Mouse (Mus musculus) liver, embryonic 11.5 days (tissue): Measurements from ENCODE around the gene Xrn2. TPM values are rescaled to one million over a fixed set of nuclear protein-coding genes. Genes with fewer than 3 reads are reported as not detected.

Source experiments
- ATAC-seq: fragments of 200-750 bp; cut with Nextera tagmentation; replicated peaks from 2 replicates; pipeline ENCODE4 v1.8.0; 2017; ENCODE audit warnings: moderate number of reproducible peaks, mild to moderate bottlenecking, moderate TSS enrichment, moderate library complexity; ENCODE audit not compliant: low FRiP score
- DNase-seq: peaks from one replicate; pipeline ENCODE4 v3.0.0-alpha.2; 2017; ENCODE audit warnings: low spot score
- H3K27ac ChIP-seq: fragments of 300-500 bp; sonication (generic); 2 replicates; pipeline ENCODE4 v1.5.1; 2014; ENCODE audit warnings: mild to moderate bottlenecking, low read depth, low read length, control low read depth
- H3K27me3 ChIP-seq: fragments of 300-500 bp; sonication (generic); replicated peaks from 2 replicates; pipeline ENCODE4 v1.6.1; 2014; ENCODE audit warnings: low read length, mixed read lengths; ENCODE audit not compliant: control insufficient read depth, insufficient read depth
- H3K36me3 ChIP-seq: fragments of 300-500 bp; sonication (generic); 2 replicates; pipeline ENCODE4 v1.6.1; 2014; ENCODE audit warnings: mild to moderate bottlenecking, low read length, moderate library complexity, mixed read lengths; ENCODE audit not compliant: control insufficient read depth, insufficient read depth
- H3K4me1 ChIP-seq: fragments of 300-500 bp; sonication (generic); replicated peaks from 2 replicates; pipeline ENCODE4 v1.6.1; 2014; ENCODE audit warnings: low read length, mixed read lengths; ENCODE audit not compliant: control insufficient read depth, insufficient read depth
- H3K4me2 ChIP-seq: fragments of 300-500 bp; sonication (generic); 2 replicates; pipeline ENCODE4 v1.6.1; 2014; ENCODE audit warnings: mild to moderate bottlenecking, control low read depth, moderate library complexity
- H3K4me3 ChIP-seq: fragments of 300-500 bp; sonication (generic); 2 replicates; pipeline ENCODE4 v1.5.1; 2014; ENCODE audit warnings: low read depth, low read length, control low read depth
- H3K9ac ChIP-seq: fragments of 300-500 bp; sonication (generic); 2 replicates; pipeline ENCODE4 v1.6.1; 2014; ENCODE audit warnings: low read depth, low read length, control low read depth
- H3K9me3 ChIP-seq: fragments of 300-500 bp; sonication (generic); 2 replicates; pipeline ENCODE4 v1.6.1; 2016; ENCODE audit warnings: low read length, inconsistent platforms, mixed read lengths; ENCODE audit not compliant: control insufficient read depth
- WGBS: fragments of 180-500 bp; shearing (Covaris S2); extraction: QIAGEN DNeasy Blood & Tissue Kit; methylation state at CpG from one replicate; pipeline ENCODE4 v1.1.7; 2014; 5-methylcytosine and 5-hydroxymethylcytosine counted together
- polyA plus RNA-seq: library from polyadenylated mRNA; unstranded; fragments of >200 nt; fragmentation: Nextera tagmentation; extraction: Ambion mirVana; gene quantifications from 2 replicates; pipeline ENCODE4 v1.2.1, GENCODE M21; 2014

Gene Xrn2
- polyA plus RNA-seq, 1 experiment from 2014 or later = 88.0 TPM

DNA sequence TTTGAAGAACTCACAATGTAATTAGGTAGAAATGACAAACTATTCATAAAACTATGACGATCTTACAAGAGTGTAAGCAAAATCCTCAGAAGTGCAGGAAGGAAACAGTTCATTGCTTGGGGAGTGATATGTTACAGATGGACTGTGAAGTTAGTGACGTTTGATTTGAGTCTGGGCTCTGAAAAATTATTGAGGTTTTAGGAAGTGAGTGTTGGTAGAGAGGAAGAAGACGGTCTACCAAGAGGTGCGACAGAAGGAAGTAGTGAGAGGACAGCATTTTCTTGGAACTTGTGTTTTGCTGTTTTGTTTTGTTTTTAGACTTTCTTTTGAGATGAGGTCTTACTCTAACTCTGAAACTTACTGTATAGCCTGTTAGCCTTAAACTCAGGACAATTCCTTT, 10.8 kb downstream of the Xrn2 start:
- DNase-seq (no peak), ATAC-seq (no peak)
- Histone ChIP-seq H3K4me3 (no peak overlapping the region), H3K9me3 (no peaks in the 10 kb centered on the region), H3K36me3 (peaks cover 3% of the 10 kb centered on the region; the same call in 1 of the 2 replicates), H3K9ac (no peak overlapping the region), H3K4me2 (no peak overlapping the region), H3K27ac (no peak overlapping the region), H3K4me1 (no peaks in the 10 kb centered on the region; the same call in 1 of the 2 replicates), H3K27me3 (no peaks in the 10 kb centered on the region)
- 68% methylated on average over 4 of the region's 4 CpGs for WGBS

DNA sequence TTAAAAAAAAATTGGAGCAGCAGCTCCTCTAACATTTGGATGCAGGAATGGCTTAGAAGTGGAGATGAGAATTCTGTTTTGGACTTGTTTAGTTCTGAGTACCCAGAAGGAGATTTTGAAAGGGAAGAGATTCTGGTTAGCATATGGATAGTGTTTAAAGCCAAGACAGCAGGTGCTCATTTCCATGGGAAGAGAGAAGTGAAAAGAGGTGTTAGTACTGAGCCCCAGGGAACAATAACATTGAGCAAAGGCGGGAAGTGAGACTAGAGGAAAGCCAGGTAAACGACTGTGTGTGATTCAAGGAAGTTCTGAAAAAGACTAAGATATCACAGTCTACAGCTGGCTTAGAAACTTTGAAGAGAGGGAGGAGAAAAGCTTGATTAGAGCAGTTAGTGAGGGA, 20.3 kb downstream of the Xrn2 start:
- ATAC-seq = no peak
- peaks cover 19% of the 10 kb centered on the region for H3K36me3 ChIP-seq
- H3K4me2 ChIP-seq = no peak overlapping the region
- DNase-seq = no peak
- H3K9ac ChIP-seq = no peak overlapping the region
- no peak overlapping the region for H3K4me3 ChIP-seq
- no peaks in the 10 kb centered on the region for H3K9me3 ChIP-seq
- H3K27ac ChIP-seq = no peak overlapping the region
- 76% methylated on average over 2 of the region's 2 CpGs for WGBS
- H3K27me3 ChIP-seq = no peaks in the 10 kb centered on the region
- no peaks in the 10 kb centered on the region for H3K4me1 ChIP-seq

DNA sequence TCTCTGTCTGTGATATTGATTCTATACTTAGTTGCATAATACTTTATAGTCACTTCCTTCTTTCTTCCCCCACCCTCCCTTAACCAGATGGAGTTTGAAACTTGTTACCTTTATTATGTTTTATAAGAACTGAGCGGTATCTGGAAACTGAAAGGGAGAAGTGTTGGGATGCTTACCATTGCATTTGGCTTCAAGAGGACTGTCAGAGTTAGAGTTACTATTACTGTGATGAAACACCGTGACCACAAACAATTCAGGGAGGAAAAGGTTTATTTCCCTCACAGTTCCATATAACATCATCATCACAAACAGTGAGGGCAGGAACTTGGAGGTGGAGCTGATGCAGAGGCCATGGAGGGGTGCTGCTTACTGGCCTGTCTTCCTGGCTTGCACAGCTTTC, 23.1 kb downstream of the Xrn2 start:
- Histone ChIP-seq H3K9me3 (no peaks in the 10 kb centered on the region), H3K9ac (no peak overlapping the region), H3K4me2 (no peak overlapping the region), H3K27ac (no peak overlapping the region), H3K36me3 (peaks cover 17% of the 10 kb centered on the region), H3K4me3 (no peak overlapping the region), H3K4me1 (no peaks in the 10 kb centered on the region), H3K27me3 (no peaks in the 10 kb centered on the region)
- ATAC-seq (no peak), DNase-seq (no peak)
- WGBS = 92% methylated on average over 2 of the region's 2 CpGs

DNA sequence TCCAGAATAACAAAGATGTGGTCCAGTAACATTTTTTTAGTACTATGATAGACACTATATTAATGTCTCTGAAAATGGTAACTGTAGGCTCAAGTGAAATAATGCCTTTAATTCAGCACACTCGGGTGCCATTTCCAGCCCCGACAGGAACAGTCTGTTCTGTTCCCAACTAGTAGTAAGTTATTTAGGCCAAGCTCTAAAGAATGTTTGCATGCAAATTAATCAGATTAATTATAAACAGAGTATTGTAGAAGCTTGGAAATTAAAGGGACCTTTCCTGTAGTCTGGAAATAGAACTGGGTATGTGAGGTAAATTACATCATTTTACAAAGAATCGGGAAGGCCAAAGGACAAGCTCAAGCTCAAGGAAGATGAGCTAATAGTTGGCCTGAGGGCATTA, 34.3 kb downstream of the Xrn2 start:
- Histone ChIP-seq H3K4me3 (no peak overlapping the region), H3K27ac (no peak overlapping the region), H3K9ac (no peak overlapping the region), H3K27me3 (no peaks in the 10 kb centered on the region), H3K4me1 (no peaks in the 10 kb centered on the region), H3K9me3 (no peaks in the 10 kb centered on the region), H3K36me3 (peaks cover 18% of the 10 kb centered on the region), H3K4me2 (no peak overlapping the region)
- 92% methylated on average over 3 of the region's 3 CpGs for WGBS
- no peak for ATAC-seq
- DNase-seq = no peak

DNA sequence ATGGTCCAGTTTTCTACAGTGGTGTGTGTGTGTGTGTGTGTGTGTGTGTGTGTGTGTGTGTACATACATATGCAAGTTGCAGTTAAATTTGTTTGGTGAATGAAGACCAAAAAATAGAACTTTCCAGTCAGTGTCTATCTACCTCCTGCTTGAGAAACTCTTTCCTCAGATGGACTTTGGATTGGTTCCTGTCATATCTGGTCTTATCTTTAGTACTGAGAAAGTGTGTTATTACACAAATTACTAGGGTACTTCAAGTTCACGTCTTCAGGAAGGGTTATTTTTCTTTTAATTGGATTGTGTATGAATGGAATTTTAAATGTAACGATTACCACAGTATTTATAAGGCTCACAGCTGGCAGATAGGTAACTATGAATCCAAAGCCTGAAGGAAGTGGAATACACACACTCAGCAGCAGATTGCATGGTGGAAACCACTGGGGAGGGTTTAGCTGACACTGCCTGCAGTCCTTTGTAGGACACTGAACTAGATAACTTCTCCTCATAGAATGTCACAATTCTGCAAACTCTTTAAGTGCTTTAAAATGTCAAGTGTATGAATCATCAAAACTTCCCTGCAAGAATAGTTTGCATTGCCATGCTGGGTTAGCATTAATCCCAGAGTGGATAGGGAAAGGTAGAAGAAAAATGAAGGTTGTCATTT, 40.6 kb downstream of the Xrn2 start:
- 86% methylated on average over 2 of the region's 2 CpGs for WGBS
- H3K27ac ChIP-seq = no peak overlapping the region
- no peak overlapping the region for H3K4me3 ChIP-seq
- H3K9me3 ChIP-seq = no peaks in the 10 kb centered on the region
- DNase-seq (no peak), ATAC-seq (no peak)
- H3K4me1 ChIP-seq = no peaks in the 10 kb centered on the region
- no peak overlapping the region for H3K4me2 ChIP-seq
- no peaks in the 10 kb centered on the region for H3K27me3 ChIP-seq
- peaks cover 17% of the 10 kb centered on the region; the same call in 1 of the 2 replicates for H3K36me3 ChIP-seq
- no peak overlapping the region for H3K9ac ChIP-seq

DNA sequence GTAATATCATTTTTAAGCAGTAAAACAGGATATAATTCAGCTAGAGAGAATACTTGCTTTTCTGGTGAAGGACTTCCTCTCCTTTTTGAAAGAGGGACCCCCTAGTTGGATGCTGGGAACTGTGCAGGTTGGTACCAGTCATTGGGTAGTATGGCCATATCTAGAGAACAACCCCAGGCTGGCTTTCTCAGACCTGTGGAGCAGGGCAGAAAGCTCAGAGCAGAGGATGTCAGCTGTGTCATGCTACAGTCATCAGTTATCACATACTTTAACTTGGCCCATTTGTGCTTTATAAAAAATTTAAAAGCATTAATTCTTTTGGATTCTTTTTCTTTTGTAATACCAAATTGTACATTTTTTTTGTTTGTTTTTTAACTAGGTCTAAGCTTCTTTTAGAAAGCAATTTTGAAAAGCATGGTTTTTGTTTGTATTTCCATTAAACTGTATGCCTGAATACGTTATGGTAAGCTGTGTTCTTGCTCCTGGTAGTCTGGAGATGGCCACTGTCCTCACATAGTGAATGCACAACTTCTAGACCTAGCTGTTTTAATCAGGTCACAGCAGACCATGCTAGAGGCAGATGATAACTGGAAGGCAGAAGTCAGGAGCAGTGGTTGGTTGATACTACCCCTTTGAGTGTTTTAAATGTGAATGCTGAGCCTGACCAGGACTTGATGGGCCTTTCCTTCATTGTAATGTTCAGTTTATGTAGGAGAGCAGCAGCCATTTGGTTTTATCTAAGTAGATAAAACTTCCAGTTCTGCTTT, 54.9 kb downstream of the Xrn2 start:
- no peaks in the 10 kb centered on the region; the same call in 1 of the 2 replicates for H3K36me3 ChIP-seq
- H3K27ac ChIP-seq = 0 out of 2 replicates have a peak overlapping the region, but pooled peaks have one; percentile 19
- no peak overlapping the region for H3K4me3 ChIP-seq
- peak; percentile 88 for ATAC-seq
- WGBS = 59% methylated on average over 1 of the region's 1 CpGs
- H3K9ac ChIP-seq = no peak overlapping the region
- H3K9me3 ChIP-seq = no peaks in the 10 kb centered on the region
- no peak overlapping the region for H3K4me2 ChIP-seq
- no peaks in the 10 kb centered on the region for H3K27me3 ChIP-seq
- DNase-seq = no peak
- H3K4me1 ChIP-seq = peaks cover 9% of the 10 kb centered on the region

DNA sequence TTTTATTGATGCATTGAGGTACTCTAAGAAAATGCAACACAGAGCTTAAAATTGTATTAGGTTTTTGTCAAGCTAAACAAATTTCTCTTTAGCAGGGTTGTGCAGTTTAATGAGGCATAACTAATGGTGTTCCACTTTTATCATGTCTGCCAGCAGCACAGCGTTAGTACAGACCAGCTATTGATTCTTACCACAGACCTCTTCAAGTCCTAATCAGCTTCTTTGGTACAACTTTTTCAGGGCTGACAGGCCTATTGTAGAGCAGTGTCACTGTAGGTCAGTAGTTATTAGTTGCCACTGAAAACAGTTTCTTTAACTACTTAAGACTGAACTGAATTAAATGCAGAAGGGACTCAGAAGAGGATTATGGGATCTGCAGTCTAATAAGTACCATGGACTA, 56.3 kb downstream of the Xrn2 start:
- no peak for DNase-seq
- H3K27ac ChIP-seq = no peak overlapping the region
- H3K4me2 ChIP-seq = no peak overlapping the region
- ATAC-seq = no peak
- no peak overlapping the region for H3K4me3 ChIP-seq
- WGBS = 81% methylated on average over 1 of the region's 1 CpGs
- H3K4me1 ChIP-seq = peaks cover 9% of the 10 kb centered on the region
- H3K9ac ChIP-seq = no peak overlapping the region
- no peaks in the 10 kb centered on the region; the same call in 1 of the 2 replicates for H3K36me3 ChIP-seq
- H3K27me3 ChIP-seq = no peaks in the 10 kb centered on the region
- no peaks in the 10 kb centered on the region for H3K9me3 ChIP-seq

DNA sequence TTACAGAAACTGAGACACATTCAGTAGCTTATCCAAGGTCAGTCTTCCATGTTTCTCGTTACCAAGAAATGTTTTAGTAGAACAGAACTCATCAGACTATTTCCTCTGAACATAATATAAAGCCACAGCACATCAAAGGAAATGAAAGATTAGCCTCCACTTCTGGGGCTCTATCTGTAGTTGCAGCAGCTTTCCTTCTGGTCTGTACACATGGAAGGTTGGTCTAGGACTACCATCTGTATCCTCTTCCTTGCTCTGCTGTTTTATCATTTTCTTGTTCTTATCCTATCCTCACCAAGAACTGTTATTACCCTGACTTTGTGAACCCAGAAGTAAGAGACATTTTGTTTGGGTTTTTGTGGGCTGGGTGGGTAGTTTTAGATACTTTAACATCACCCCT, 57.5 kb downstream of the Xrn2 start:
- Histone ChIP-seq H3K4me2 (no peak overlapping the region), H3K4me1 (peaks cover 9% of the 10 kb centered on the region), H3K9me3 (no peaks in the 10 kb centered on the region), H3K9ac (no peak overlapping the region), H3K36me3 (no peaks in the 10 kb centered on the region; the same call in 1 of the 2 replicates), H3K27ac (no peak overlapping the region), H3K4me3 (no peak overlapping the region), H3K27me3 (no peaks in the 10 kb centered on the region)
- 77% methylated on average over 1 of the region's 1 CpGs for WGBS
- DNase-seq (no peak), ATAC-seq (no peak)

DNA sequence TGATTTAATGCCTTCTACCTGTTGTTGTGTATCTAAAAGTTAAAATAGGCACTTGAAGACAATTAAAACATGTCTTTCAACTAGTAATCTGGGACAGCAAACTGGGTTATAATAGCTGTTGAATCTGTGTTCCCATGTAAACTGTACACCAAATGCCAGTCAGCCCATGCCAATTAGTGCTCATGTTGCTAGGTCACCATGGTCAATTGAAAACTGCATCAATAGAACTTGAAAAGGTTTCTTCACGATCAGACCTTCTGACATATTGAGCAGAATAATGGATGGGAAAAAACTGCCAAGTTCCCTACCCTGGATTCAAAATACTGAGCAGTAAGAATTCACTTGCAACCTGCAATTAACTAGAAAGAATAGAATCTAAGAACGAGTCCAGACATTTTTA, 61.2 kb downstream of the Xrn2 start:
- Histone ChIP-seq H3K4me1 (no peaks in the 10 kb centered on the region), H3K4me3 (no peak overlapping the region), H3K27ac (no peak overlapping the region), H3K9ac (no peak overlapping the region), H3K27me3 (no peaks in the 10 kb centered on the region), H3K9me3 (no peaks in the 10 kb centered on the region), H3K4me2 (no peak overlapping the region), H3K36me3 (no peaks in the 10 kb centered on the region; the same call in 1 of the 2 replicates)
- 89% methylated on average over 2 of the region's 2 CpGs for WGBS
- no peak for ATAC-seq
- DNase-seq = no peak
